Mouse (Mus musculus) cerebellum, adult 2 months (tissue): ENCODE measurements around the gene Fkbp6.

Experiments used
- CTCF ChIP-seq: fragments of 200-500 bp; IDR thresholded peaks from 2 replicates; pipeline ENCODE4 v1.5.1; 2011; ENCODE audit warnings: low read depth, mild to moderate bottlenecking, control low read depth, low read length, moderate library complexity, borderline replicate concordance; ENCODE audit not compliant: insufficient read depth
- POLR2A ChIP-seq: fragments of 200-500 bp; IDR thresholded peaks from 2 replicates; pipeline ENCODE4 v1.6.1; 2011; ENCODE audit warnings: low read length, control low read depth, borderline replicate concordance; ENCODE audit not compliant: insufficient read depth

GRCm38 (mm10) chr5:135286926-135287325 lies 62.9 kb downstream of the Fkbp6 start:
- TF ChIP-seq POLR2A (no peak), CTCF (no peak)
